Mouse (Mus musculus): ENCODE results near the gene Sbf2. TPM values are rescaled to one million over a fixed set of nuclear protein-coding genes. Genes with fewer than 3 reads are reported as not detected.

The Sbf2 gene
- polyA plus RNA-seq (2015; fragmentation: Nextera tagmentation; extraction: Ambion mirVana): 30.8 TPM in 2 replicates

DNA sequence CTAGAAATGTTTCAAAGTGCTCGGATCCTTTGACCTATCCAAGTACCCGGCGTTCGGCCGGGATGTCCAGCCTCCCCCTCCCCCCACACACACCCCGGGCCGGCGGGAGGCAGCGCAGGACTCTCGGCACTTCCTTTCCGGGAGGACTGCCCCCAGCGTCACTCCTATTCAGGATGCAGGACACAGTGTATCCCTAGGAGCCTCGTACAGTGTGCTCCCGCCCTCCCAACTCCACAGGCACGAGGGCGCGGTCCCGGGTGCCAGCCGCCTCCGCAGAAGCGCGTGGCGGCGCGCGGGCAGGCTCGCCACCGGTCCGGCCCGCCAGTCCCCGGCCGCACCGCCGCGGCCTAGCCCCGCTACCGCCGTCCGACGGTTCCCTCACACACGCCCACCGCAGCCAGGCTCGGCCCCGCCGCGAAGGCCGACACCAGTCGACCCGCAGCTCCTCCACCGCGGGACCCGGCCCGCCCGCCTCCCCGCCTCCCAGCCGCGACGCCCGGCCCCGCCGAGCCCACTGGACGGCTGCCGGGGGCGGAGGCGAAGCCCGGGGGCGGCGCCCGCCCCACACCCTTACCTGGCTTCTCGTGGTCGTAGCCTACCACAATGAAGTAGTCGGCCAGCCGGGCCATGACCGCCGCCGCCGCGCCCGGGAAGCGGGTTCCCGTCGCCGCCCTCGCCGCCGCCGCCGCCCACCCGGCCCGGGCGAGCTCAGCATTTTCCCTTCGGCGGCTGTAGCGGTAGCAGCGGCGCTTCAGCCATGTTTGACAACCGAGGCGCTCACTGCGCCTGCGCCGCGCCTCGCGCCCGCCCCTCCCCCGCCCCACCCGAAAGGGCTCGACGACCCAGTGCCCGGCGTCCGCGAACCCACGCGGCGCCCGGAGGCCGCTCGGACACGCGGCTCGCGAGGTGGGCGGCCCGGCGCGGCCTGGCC is at the start of gene Sbf2:
Gene Sbf2 (minus strand): TSS at position 790 of the 931 bp plus-strand sequence.
- Histone ChIP-seq H3K4me1 (replicated peaks) (peaks cover 29% of the 10 kb centered on the region), H3K4me3 (peak within 1 kb of the TSS; percentile 88), H3K27me3 (no peaks in the 10 kb centered on the region), H3K9me3 (replicated peaks) (no peaks in the 10 kb centered on the region), H3K27ac (peak within 1 kb of the TSS; percentile 99), H3K36me3 (no peaks in the 10 kb centered on the region), H3K9ac (peak within 1 kb of the TSS; percentile 93), H3K4me2 (peak within 1 kb of the TSS; percentile 92)
- ATAC-seq (replicated peaks; ENCODE audit: insufficient number of reproducible peaks, insufficient read depth, low FRiP score, low read depth): peak; percentile 92
- WGBS: under 1% methylated on average over 113 of the region's 127 CpGs

DNA sequence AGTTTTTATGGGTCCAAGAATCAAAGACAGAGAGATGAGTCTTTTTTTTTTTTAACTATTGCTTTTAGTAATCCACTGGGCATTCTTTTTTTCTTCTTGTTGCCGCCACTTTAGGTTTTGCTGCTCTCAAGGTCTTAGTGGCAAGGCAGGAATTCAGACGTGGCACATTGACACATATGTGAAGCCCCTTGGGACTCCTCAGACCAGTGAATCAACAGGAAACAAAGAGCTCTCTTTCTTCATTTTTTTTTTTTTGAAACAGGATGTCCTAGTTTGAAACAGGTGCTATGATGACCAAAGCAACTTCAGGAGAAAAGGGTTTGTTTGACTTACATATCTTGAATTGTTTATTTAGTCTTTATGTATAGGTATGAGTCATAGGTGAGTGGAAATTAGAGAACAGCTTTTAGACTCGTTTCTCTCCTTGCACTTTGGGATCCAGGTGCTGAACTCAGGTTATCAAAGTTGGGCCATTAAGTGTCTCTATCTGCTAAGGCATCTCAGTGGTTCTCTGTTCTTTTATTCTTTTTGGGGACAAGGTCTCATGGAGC is 43.7 kb upstream of the Sbf2 start:
- Histone ChIP-seq H3K36me3 (no peaks in the 10 kb centered on the region), H3K4me1 (replicated peaks) (0 out of 2 replicates have a peak, but pooled peaks cover 7% of the 10 kb centered on the region), H3K27me3 (no peaks in the 10 kb centered on the region), H3K9me3 (replicated peaks) (no peaks in the 10 kb centered on the region), H3K27ac (no peak overlapping the region), H3K4me2 (no peak overlapping the region), H3K9ac (no peak overlapping the region), H3K4me3 (no peak overlapping the region)
- WGBS: 56% methylated on average over 3 of the region's 3 CpGs
- ATAC-seq (replicated peaks; ENCODE audit: insufficient number of reproducible peaks, insufficient read depth, low FRiP score, low read depth): no peak

DNA sequence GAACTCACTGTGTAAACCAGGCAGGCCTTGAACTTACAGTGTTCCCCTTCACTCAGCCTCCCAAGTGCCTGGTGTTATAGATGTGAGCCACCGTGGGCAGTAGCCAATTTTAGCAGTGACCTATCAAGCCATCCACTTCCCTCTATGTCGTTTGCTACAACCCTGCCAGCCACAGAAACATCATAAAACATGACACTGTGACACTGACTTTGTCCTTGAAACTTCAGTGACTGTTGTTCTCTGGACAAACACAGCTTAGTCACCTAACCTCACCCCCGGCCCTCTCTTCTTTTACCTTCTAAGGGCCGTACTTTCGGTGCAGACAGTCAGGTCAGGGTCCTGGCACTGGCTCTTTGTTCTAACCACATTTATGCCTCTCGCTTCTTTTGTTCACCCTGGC is 41.2 kb upstream of the Sbf2 start:
- Histone ChIP-seq H3K9ac (no peak overlapping the region), H3K4me1 (replicated peaks) (0 out of 2 replicates have a peak, but pooled peaks cover 7% of the 10 kb centered on the region), H3K4me2 (no peak overlapping the region), H3K27me3 (no peaks in the 10 kb centered on the region), H3K27ac (no peak overlapping the region), H3K36me3 (no peaks in the 10 kb centered on the region), H3K4me3 (no peak overlapping the region), H3K9me3 (replicated peaks) (no peaks in the 10 kb centered on the region)
- ATAC-seq (replicated peaks; ENCODE audit: insufficient number of reproducible peaks, insufficient read depth, low FRiP score, low read depth): no peak
- 35% methylated on average over 6 of the region's 6 CpGs for WGBS

DNA sequence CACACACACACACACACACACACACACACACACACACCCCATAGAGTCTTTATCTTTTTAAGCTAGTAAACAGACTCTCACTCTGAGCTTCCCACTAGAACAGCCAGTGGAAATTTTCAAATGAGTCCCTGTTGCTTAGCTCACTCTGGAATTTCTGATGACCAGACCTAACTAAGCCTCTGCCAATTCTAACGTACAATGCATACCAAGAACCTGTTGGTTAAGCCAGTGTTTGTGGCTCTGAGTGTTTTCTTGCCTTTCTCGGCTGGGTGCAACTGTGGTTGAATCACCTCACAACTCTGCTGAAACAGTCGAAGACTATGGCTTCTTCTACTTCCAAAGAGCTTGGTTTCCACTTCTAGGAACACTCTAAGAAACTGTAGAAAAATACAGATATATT is 40.5 kb upstream of the Sbf2 start:
- Histone ChIP-seq H3K9me3 (replicated peaks) (no peaks in the 10 kb centered on the region), H3K27ac (no peak overlapping the region), H3K27me3 (no peaks in the 10 kb centered on the region), H3K9ac (no peak overlapping the region), H3K36me3 (no peaks in the 10 kb centered on the region), H3K4me2 (no peak overlapping the region), H3K4me1 (replicated peaks) (0 out of 2 replicates have a peak, but pooled peaks cover 7% of the 10 kb centered on the region), H3K4me3 (no peak overlapping the region)
- WGBS: 66% methylated on average over 3 of the region's 3 CpGs
- no peak for ATAC-seq (replicated peaks; ENCODE audit: insufficient number of reproducible peaks, insufficient read depth, low FRiP score, low read depth)

DNA sequence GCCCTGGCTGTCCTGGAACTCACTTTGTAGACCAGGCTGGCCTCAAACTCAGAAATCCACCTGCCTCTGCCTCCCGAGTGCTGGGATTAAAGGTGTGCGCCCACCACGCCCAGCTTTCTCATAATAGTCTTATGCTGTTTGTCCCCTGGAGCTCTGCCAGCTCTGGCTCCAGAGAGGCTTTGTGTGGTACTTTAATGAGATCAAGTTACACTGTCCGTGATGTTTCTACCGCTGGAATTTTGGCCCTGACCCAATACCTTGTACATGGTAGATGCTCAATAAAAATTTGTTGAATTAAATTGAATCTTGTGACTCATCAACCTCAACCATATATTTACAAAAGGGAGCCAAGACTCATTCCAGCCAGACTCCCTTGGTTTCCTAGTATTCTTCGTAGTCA is 36.4 kb upstream of the Sbf2 start:
- 61% methylated on average over 6 of the region's 6 CpGs for WGBS
- ATAC-seq (replicated peaks; ENCODE audit: insufficient number of reproducible peaks, insufficient read depth, low FRiP score, low read depth): no peak
- no peak overlapping the region for H3K27ac ChIP-seq
- no peak overlapping the region for H3K4me2 ChIP-seq
- H3K36me3 ChIP-seq: no peaks in the 10 kb centered on the region
- no peak overlapping the region for H3K4me3 ChIP-seq
- peaks cover 21% of the 10 kb centered on the region for H3K4me1 ChIP-seq (replicated peaks)
- no peaks in the 10 kb centered on the region for H3K27me3 ChIP-seq
- H3K9me3 ChIP-seq (replicated peaks): 0 out of 2 replicates have a peak, but pooled peaks cover 8% of the 10 kb centered on the region
- no peak overlapping the region for H3K9ac ChIP-seq

DNA sequence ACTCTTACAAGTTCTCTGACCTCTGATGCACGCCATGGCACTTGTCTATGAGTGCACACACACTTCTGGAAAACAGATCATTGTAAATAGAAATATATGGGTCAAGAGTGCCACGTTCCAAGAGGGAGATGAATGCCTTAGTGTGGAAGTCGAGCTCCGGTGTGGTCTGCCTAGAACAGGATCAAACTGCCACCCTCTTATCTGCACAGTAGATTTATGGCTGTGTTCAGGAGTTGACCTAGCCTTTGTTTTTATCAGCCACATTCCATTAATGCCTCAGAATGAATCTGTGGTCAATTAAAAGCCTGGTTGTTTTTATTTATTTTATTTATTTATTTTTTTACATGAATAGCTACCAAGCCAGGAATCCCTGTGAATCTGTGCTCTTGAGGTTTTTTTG is 35.8 kb upstream of the Sbf2 start:
- no peak for ATAC-seq (replicated peaks; ENCODE audit: insufficient number of reproducible peaks, insufficient read depth, low FRiP score, low read depth)
- Histone ChIP-seq H3K9me3 (replicated peaks) (0 out of 2 replicates have a peak, but pooled peaks cover 8% of the 10 kb centered on the region), H3K27ac (no peak overlapping the region), H3K9ac (no peak overlapping the region), H3K4me3 (no peak overlapping the region), H3K36me3 (no peaks in the 10 kb centered on the region), H3K4me2 (no peak overlapping the region), H3K27me3 (no peaks in the 10 kb centered on the region), H3K4me1 (replicated peaks) (peaks cover 18% of the 10 kb centered on the region)
- WGBS: 37% methylated on average over 4 of the region's 4 CpGs

- Histone ChIP-seq H3K4me2 (no peak overlapping the region), H3K36me3 (no peaks in the 10 kb centered on the region), H3K4me3 (no peak overlapping the region), H3K27ac (no peak overlapping the region), H3K4me1 (replicated peaks) (peaks cover 16% of the 10 kb centered on the region), H3K27me3 (no peaks in the 10 kb centered on the region), H3K9ac (no peak overlapping the region), H3K9me3 (replicated peaks) (0 out of 2 replicates have a peak, but pooled peaks cover 8% of the 10 kb centered on the region)
- ATAC-seq (replicated peaks; ENCODE audit: insufficient number of reproducible peaks, insufficient read depth, low FRiP score, low read depth): no peak
- 77% methylated on average over 6 of the region's 6 CpGs for WGBS
Observed at GRCm38 (mm10) chr7:110649133-110649987, 34.6 kb upstream of the Sbf2 start.

GRCm38 (mm10) chr7:110648455-110649085 is 33.8 kb upstream of the Sbf2 start:
- Histone ChIP-seq H3K9me3 (replicated peaks) (0 out of 2 replicates have a peak, but pooled peaks cover 8% of the 10 kb centered on the region), H3K4me2 (peak overlapping the region; percentile 11; the same call in 1 of the 2 replicates), H3K4me3 (no peak overlapping the region), H3K9ac (no peak overlapping the region), H3K27me3 (no peaks in the 10 kb centered on the region), H3K27ac (peak overlapping the region; percentile 45), H3K36me3 (no peaks in the 10 kb centered on the region), H3K4me1 (replicated peaks) (peaks cover 19% of the 10 kb centered on the region)
- WGBS: 44% methylated on average over 13 of the region's 13 CpGs
- no peak for ATAC-seq (replicated peaks; ENCODE audit: insufficient number of reproducible peaks, insufficient read depth, low FRiP score, low read depth)

GRCm38 (mm10) chr7:110647559-110648454 is 33.1 kb upstream of the Sbf2 start:
- Histone ChIP-seq H3K4me1 (replicated peaks) (peaks cover 19% of the 10 kb centered on the region), H3K9ac (no peak overlapping the region), H3K27me3 (no peaks in the 10 kb centered on the region), H3K4me2 (peak overlapping the region; percentile 11; the same call in 1 of the 2 replicates), H3K4me3 (no peak overlapping the region), H3K36me3 (no peaks in the 10 kb centered on the region), H3K27ac (0 out of 2 replicates have a peak overlapping the region, but pooled peaks have one; percentile 28), H3K9me3 (replicated peaks) (0 out of 2 replicates have a peak, but pooled peaks cover 8% of the 10 kb centered on the region)
- no peak for ATAC-seq (replicated peaks; ENCODE audit: insufficient number of reproducible peaks, insufficient read depth, low FRiP score, low read depth)
- 67% methylated on average over 15 of the region's 15 CpGs for WGBS

All from heart, embryonic 15.5 days (tissue).